Mouse (Mus musculus) NIH3T3 (cell line): ENCODE results near the gene 4930556J24Rik.
A peak's percentile ranks its signal among the peaks of the same experiment; 100 is the strongest.
"Not testable (repeated sequence)": the region's sequence is repeated elsewhere in the genome, so short reads cannot be mapped to it uniquely, and the experiment has no call there.

Experiments
- DNase-seq: peaks from one replicate; pipeline ENCODE4 v3.0.0-alpha.2; 2012; ENCODE audit warnings: low read depth

4930556J24Rik gene

GRCm38 (mm10) chr11:3973081-3973480, 3.5 kb downstream of the 4930556J24Rik start:
- no peak for DNase-seq

GRCm38 (mm10) chr11:3970361-3970760, 6.2 kb downstream of the 4930556J24Rik start:
- no peak for DNase-seq

- DNase-seq = peak; percentile 55
These were observed 6.7 kb downstream of the 4930556J24Rik start for GRCm38 (mm10) chr11:3969837-3970236.

GRCm38 (mm10) chr11:3964416-3965172, 12.0 kb downstream of the 4930556J24Rik start:
- DNase-seq = no peak

GRCm38 (mm10) chr11:3963610-3964415, 12.8 kb downstream of the 4930556J24Rik start, which contains the start of gene Pes1:
Gene Pes1 (plus strand): TSS chr11:3963975.
- peak; percentile 89 for DNase-seq

- DNase-seq = no peak
These were observed 13.4 kb downstream of the 4930556J24Rik start for GRCm38 (mm10) chr11:3963155-3963554.

GRCm38 (mm10) chr11:3961761-3962160, 14.8 kb downstream of the 4930556J24Rik start:
- DNase-seq = no peak

- peak; percentile 51 for DNase-seq
These were observed 15.7 kb downstream of the 4930556J24Rik start for GRCm38 (mm10) chr11:3960901-3961300.

- DNase-seq = not testable (repeated sequence)
These were observed 21.2 kb downstream of the 4930556J24Rik start for GRCm38 (mm10) chr11:3955371-3955770.

- DNase-seq = not testable (repeated sequence)
These were observed 21.7 kb downstream of the 4930556J24Rik start for GRCm38 (mm10) chr11:3954876-3955275.

- no peak for DNase-seq
These were observed 30.2 kb downstream of the 4930556J24Rik start for GRCm38 (mm10) chr11:3946386-3946785.

- DNase-seq = no peak
These were observed 35.2 kb downstream of the 4930556J24Rik start for GRCm38 (mm10) chr11:3941371-3941770.

GRCm38 (mm10) chr11:3937321-3937874, 39.2 kb downstream of the 4930556J24Rik start:
- DNase-seq = no peak

GRCm38 (mm10) chr11:3936318-3936717, 40.3 kb downstream of the 4930556J24Rik start:
- no peak for DNase-seq

- no peak for DNase-seq
These were observed 41.4 kb downstream of the 4930556J24Rik start for GRCm38 (mm10) chr11:3935135-3935534.

- DNase-seq = no peak
These were observed 42.8 kb downstream of the 4930556J24Rik start for GRCm38 (mm10) chr11:3933756-3934285.

GRCm38 (mm10) chr11:3931511-3932211, 44.9 kb downstream of the 4930556J24Rik start, which contains the start of gene Tcn2:
Gene Tcn2 (minus strand): TSS chr11:3932159.
- DNase-seq = peak; percentile 84

GRCm38 (mm10) chr11:3930931-3931330, 45.6 kb downstream of the 4930556J24Rik start:
- DNase-seq = no peak

GRCm38 (mm10) chr11:3930019-3930418, 46.6 kb downstream of the 4930556J24Rik start:
- DNase-seq = no peak

- no peak for DNase-seq
These were observed 50.7 kb downstream of the 4930556J24Rik start for GRCm38 (mm10) chr11:3925916-3926315.

GRCm38 (mm10) chr11:3922731-3923130, 53.8 kb downstream of the 4930556J24Rik start:
- DNase-seq = no peak

- DNase-seq = no peak
These were observed 54.5 kb downstream of the 4930556J24Rik start for GRCm38 (mm10) chr11:3922115-3922514.
